Mouse (Mus musculus): ENCODE measurements at regions not wholly inside any gene's neighbourhood (a gene's known extent, or its start where the extent isn't known, plus 50 kb on each side); places are given as distances from the start of the nearest gene placed in this dataset.

DNA sequence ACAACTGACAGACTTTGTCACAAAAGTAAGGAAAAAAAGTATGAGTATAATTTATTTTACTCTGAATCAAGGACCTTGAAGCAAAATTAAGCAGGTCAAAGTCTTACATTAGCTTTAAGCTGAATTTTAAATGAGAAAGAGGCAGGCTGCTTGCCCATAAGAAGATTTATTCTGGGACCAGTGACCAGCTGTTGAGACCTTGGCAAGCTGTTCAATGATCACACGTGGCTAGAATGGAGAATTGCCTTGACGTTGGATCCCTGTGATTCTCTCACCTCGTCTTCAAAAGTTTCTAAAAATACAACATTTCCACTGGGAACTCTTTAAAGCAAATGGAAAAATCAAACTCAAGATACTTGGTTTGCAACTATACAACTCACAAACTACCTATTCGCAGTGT, 177.3 kb downstream of the Usp46 start:
- Histone ChIP-seq H3K9ac (ENCODE audit: low read length) (no peak overlapping the region), H3K27ac (ENCODE audit: low read depth, low read length) (no peak overlapping the region), H3K4me2 (ENCODE audit: low read depth) (no peak overlapping the region), H3K36me3 (ENCODE audit: control insufficient read depth, insufficient read depth, low read length) (no peaks in the 10 kb centered on the region), H3K9me3 (ENCODE audit: control insufficient read depth, low read length) (peaks cover 3% of the 10 kb centered on the region; the same call in 1 of the 2 replicates), H3K4me1 (ENCODE audit: control insufficient read depth, insufficient read depth, low read length) (no peaks in the 10 kb centered on the region), H3K27me3 (ENCODE audit: control insufficient read depth, insufficient read depth, low read length) (no peaks in the 10 kb centered on the region), H3K4me3 (ENCODE audit: low read depth, low read length) (no peak overlapping the region)
- no peak for ATAC-seq (ENCODE audit: insufficient read depth, low FRiP score, low TSS enrichment)
- DNase-seq (ENCODE audit: low spot score): no peak
- WGBS: 83% methylated on average over 4 of the region's 4 CpGs

DNA sequence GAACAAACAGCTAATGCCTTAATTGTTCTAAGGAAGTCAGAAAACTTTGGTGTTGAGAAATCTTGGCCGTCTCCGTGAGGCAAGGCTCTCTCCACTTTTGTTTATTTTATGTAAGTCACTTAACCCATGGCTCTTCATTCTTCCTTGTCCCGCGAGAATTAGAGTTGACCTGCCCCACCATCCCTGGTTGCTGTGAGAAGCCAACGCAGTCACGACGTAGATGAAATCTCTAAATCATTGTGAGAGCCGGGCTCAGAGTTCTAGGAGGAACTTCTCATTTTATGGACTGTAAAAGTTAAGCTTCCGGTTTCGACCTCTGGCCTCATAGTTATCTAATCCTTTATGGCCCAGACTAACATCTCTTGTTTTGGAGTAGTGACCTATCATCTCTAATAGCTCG, 176.6 kb downstream of the Usp46 start:
- Histone ChIP-seq H3K27me3 (ENCODE audit: control insufficient read depth, insufficient read depth, low read length) (no peaks in the 10 kb centered on the region), H3K4me3 (ENCODE audit: low read depth, low read length) (no peak overlapping the region), H3K4me1 (ENCODE audit: control insufficient read depth, insufficient read depth, low read length) (no peaks in the 10 kb centered on the region), H3K36me3 (ENCODE audit: control insufficient read depth, insufficient read depth, low read length) (no peaks in the 10 kb centered on the region), H3K27ac (ENCODE audit: low read depth, low read length) (no peak overlapping the region), H3K4me2 (ENCODE audit: low read depth) (no peak overlapping the region), H3K9ac (ENCODE audit: low read length) (no peak overlapping the region), H3K9me3 (ENCODE audit: control insufficient read depth, low read length) (peaks cover 3% of the 10 kb centered on the region; the same call in 1 of the 2 replicates)
- DNase-seq (ENCODE audit: low spot score) (no peak), ATAC-seq (ENCODE audit: insufficient read depth, low FRiP score, low TSS enrichment) (no peak)
- 74% methylated on average over 11 of the region's 11 CpGs for WGBS

DNA sequence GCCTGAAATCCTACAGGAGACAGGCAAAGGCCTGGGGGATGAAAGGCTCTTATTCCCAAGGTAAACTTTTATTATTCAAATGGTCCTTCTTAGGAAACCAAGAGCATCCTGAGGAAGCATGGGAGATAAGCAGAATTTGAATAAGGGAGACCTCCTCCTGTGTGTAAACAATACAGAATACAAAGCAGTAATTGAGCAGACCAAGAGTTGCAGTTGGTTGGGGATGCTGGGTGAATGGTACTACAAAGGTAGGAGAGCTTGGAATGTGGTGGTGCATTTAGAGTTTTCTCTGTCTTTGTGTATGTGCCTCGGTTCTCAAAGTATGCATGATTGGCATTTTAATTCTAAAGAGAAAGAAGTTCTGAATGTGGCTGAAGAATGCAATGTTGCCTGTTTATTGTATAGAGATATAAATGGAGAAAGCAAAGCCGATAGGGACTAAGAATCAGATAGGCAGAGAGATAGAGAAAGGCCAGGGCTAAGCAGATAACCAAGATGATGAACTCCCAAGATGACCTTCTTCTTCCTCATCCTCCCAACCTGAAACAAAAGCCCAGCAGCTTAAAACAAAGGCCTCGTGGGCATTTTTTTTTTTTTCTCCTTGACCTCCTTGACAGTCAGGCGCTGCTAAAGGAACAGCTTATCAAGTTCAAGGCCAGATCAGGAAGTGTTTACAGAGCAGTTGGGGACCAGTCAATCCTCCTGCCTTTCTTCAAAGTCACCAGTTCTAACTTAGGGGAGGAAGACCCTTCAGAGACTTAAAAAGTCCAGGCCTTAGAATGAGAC, 175.6 kb downstream of the Usp46 start:
- no peak overlapping the region for H3K27ac ChIP-seq (ENCODE audit: low read depth, low read length)
- no peaks in the 10 kb centered on the region for H3K4me1 ChIP-seq (ENCODE audit: control insufficient read depth, insufficient read depth, low read length)
- 65% methylated on average over 4 of the region's 4 CpGs for WGBS
- no peak overlapping the region for H3K4me2 ChIP-seq (ENCODE audit: low read depth)
- peaks cover 3% of the 10 kb centered on the region; the same call in 1 of the 2 replicates for H3K9me3 ChIP-seq (ENCODE audit: control insufficient read depth, low read length)
- no peaks in the 10 kb centered on the region for H3K36me3 ChIP-seq (ENCODE audit: control insufficient read depth, insufficient read depth, low read length)
- H3K4me3 ChIP-seq (ENCODE audit: low read depth, low read length): no peak overlapping the region
- no peaks in the 10 kb centered on the region for H3K27me3 ChIP-seq (ENCODE audit: control insufficient read depth, insufficient read depth, low read length)
- no peak for ATAC-seq (ENCODE audit: insufficient read depth, low FRiP score, low TSS enrichment)
- DNase-seq (ENCODE audit: low spot score): no peak
- no peak overlapping the region for H3K9ac ChIP-seq (ENCODE audit: low read length)

DNA sequence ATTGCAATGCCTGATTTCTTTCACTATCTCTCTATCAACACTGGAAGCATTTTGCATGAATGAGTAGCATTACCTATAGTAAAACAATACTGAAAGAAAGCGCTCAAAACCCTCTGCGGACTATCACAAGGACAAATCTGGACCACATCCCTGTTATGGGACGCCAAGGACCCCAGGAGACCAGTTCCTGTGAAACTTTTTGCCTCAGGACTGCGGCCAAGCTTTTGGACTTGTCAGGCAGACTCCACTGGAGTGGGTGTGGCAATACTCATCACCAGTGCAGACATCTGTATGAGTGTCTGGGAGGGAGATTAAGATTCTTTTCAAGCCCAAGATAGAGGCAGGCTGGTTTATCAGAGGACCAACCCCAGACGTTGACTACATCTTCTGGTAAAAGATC, 173.0 kb downstream of the Usp46 start:
- 89% methylated on average over 5 of the region's 5 CpGs for WGBS
- Histone ChIP-seq H3K9me3 (ENCODE audit: control insufficient read depth, low read length) (peaks cover 3% of the 10 kb centered on the region; the same call in 1 of the 2 replicates), H3K36me3 (ENCODE audit: control insufficient read depth, insufficient read depth, low read length) (no peaks in the 10 kb centered on the region), H3K9ac (ENCODE audit: low read length) (no peak overlapping the region), H3K27ac (ENCODE audit: low read depth, low read length) (no peak overlapping the region), H3K4me1 (ENCODE audit: control insufficient read depth, insufficient read depth, low read length) (no peaks in the 10 kb centered on the region), H3K4me3 (ENCODE audit: low read depth, low read length) (no peak overlapping the region), H3K27me3 (ENCODE audit: control insufficient read depth, insufficient read depth, low read length) (no peaks in the 10 kb centered on the region), H3K4me2 (ENCODE audit: low read depth) (no peak overlapping the region)
- no peak for ATAC-seq (ENCODE audit: insufficient read depth, low FRiP score, low TSS enrichment)
- DNase-seq (ENCODE audit: low spot score): no peak

DNA sequence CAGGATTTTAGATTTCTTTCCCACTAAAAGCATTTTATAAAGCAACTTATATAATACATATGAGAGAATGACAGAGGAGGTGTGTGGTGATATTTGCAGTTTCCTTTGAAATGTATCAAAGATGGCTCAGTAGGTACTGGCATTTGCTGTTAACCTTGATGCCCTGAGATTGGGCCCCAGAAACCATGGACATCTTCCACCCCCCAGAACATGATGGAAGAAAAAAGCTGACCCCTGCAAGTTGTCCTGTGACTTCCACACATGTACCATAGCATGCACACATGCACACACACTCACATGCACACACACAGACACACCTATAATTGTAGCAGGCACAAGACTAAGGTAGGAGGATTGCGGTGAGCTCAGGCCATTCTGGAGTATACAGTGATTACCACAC, 171.4 kb downstream of the Usp46 start:
- peaks cover 3% of the 10 kb centered on the region; the same call in 1 of the 2 replicates for H3K9me3 ChIP-seq (ENCODE audit: control insufficient read depth, low read length)

DNA sequence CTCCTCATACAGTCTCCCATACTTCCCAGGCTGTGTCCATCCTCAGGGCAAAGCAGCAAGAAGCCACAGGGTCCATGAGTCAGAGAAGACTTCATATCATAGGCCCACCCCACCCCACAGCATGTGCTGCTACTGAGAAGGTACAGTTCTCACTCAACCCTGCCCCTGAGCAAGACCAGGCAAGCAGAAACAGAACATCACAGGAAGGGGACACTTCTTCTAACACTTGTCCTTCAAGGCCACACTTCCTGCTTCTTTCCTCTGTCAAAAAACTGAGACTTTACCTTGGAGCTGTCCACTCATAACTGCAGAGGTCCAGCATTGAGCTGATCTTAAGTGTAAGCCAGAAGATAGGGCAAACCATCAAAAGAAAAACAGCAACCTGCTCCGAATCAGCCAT, 166.6 kb downstream of the Usp46 start:
- no peak overlapping the region for H3K4me3 ChIP-seq (ENCODE audit: low read depth, low read length)
- ATAC-seq (ENCODE audit: insufficient read depth, low FRiP score, low TSS enrichment) (no peak), DNase-seq (ENCODE audit: low spot score) (no peak)
- no peaks in the 10 kb centered on the region for H3K36me3 ChIP-seq (ENCODE audit: control insufficient read depth, insufficient read depth, low read length)
- WGBS: 88% methylated on average over 1 of the region's 1 CpGs
- H3K9me3 ChIP-seq (ENCODE audit: control insufficient read depth, low read length): no peaks in the 10 kb centered on the region
- H3K27me3 ChIP-seq (ENCODE audit: control insufficient read depth, insufficient read depth, low read length): no peaks in the 10 kb centered on the region
- peaks cover 4% of the 10 kb centered on the region; the same call in 1 of the 2 replicates for H3K4me1 ChIP-seq (ENCODE audit: control insufficient read depth, insufficient read depth, low read length)
- no peak overlapping the region for H3K9ac ChIP-seq (ENCODE audit: low read length)
- H3K4me2 ChIP-seq (ENCODE audit: low read depth): no peak overlapping the region
- no peak overlapping the region for H3K27ac ChIP-seq (ENCODE audit: low read depth, low read length)

More for the DNA sequence above, 171.4 kb downstream of the Usp46 start:
- no peak overlapping the region for H3K4me3 ChIP-seq (ENCODE audit: low read depth, low read length)
- H3K4me1 ChIP-seq (ENCODE audit: control insufficient read depth, insufficient read depth, low read length): no peaks in the 10 kb centered on the region
- no peak overlapping the region for H3K4me2 ChIP-seq (ENCODE audit: low read depth)
- no peaks in the 10 kb centered on the region for H3K27me3 ChIP-seq (ENCODE audit: control insufficient read depth, insufficient read depth, low read length)
- WGBS: 100% methylated on average over 1 of the region's 1 CpGs
- no peak overlapping the region for H3K9ac ChIP-seq (ENCODE audit: low read length)
- ATAC-seq (ENCODE audit: insufficient read depth, low FRiP score, low TSS enrichment) (no peak), DNase-seq (ENCODE audit: low spot score) (no peak)
- no peaks in the 10 kb centered on the region for H3K36me3 ChIP-seq (ENCODE audit: control insufficient read depth, insufficient read depth, low read length)
- H3K27ac ChIP-seq (ENCODE audit: low read depth, low read length): no peak overlapping the region

DNA sequence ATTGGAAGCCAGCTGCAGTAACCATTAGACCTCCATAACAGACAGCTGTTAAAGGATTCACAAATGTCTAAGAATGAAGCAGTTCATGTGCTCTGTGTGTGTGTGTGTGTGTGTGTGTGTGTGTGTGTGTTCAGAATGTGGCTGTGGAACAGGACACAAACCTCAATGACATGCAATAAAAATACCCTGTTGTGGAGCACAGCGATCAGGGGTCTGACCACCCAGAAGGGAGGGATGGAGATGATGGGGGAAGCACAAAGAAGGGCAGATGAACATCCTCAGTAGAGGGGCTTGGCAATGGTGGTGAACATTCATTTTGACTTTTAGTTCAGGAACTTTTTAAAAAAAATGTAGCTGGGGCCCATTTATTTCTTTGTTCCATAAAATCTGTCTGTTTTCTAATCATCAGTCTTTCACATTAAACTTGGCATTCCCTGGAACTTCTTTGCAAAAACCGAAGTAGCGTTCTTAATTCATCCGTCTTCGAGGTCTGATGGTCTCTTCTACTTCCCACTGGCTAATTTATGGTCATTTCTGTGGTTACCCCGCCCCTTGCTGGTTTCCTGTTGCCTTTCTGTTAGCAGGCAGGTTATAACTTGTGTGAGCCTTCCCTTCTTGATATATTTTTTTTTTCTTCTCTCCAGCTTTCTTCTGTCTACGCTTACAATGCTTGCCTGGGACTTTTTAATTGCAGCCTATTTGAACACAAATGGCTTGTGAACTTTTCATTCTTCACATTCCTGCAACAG, 165.6 kb downstream of the Usp46 start:
- ATAC-seq (ENCODE audit: insufficient read depth, low FRiP score, low TSS enrichment): no peak
- no peak for DNase-seq (ENCODE audit: low spot score)
- 29% methylated on average over 7 of the region's 7 CpGs for WGBS

DNA sequence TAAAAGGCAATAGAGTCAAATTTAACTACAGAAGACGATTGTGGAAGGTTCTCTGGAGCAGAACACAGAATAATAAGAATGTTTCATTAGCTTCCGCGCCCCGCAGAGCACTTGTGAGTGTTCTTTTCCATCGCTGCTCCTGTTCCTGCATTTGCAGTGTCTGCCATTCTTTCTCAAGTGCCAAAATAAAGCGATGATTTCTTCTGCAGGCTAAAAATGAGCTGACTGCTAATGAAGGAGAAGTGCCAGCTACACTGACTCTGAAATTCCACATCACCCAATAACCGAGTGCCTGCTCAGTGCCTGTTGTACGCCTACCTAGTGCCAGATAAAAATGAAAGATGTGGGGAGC, 165.0 kb downstream of the Usp46 start:
- Histone ChIP-seq H3K4me2 (ENCODE audit: low read depth) (no peak overlapping the region), H3K27me3 (ENCODE audit: control insufficient read depth, insufficient read depth, low read length) (no peaks in the 10 kb centered on the region), H3K4me1 (ENCODE audit: control insufficient read depth, insufficient read depth, low read length) (peaks cover 4% of the 10 kb centered on the region; the same call in 1 of the 2 replicates), H3K27ac (ENCODE audit: low read depth, low read length) (no peak overlapping the region), H3K9ac (ENCODE audit: low read length) (no peak overlapping the region), H3K4me3 (ENCODE audit: low read depth, low read length) (no peak overlapping the region), H3K36me3 (ENCODE audit: control insufficient read depth, insufficient read depth, low read length) (no peaks in the 10 kb centered on the region), H3K9me3 (ENCODE audit: control insufficient read depth, low read length) (no peaks in the 10 kb centered on the region)
- DNase-seq (ENCODE audit: low spot score) (no peak), ATAC-seq (ENCODE audit: insufficient read depth, low FRiP score, low TSS enrichment) (no peak)
- 56% methylated on average over 8 of the region's 8 CpGs for WGBS

More for the DNA sequence above, 165.6 kb downstream of the Usp46 start:
- Histone ChIP-seq H3K27ac (ENCODE audit: low read depth, low read length) (no peak overlapping the region), H3K27me3 (ENCODE audit: control insufficient read depth, insufficient read depth, low read length) (no peaks in the 10 kb centered on the region), H3K4me1 (ENCODE audit: control insufficient read depth, insufficient read depth, low read length) (peaks cover 4% of the 10 kb centered on the region; the same call in 1 of the 2 replicates), H3K9ac (ENCODE audit: low read length) (no peak overlapping the region), H3K36me3 (ENCODE audit: control insufficient read depth, insufficient read depth, low read length) (no peaks in the 10 kb centered on the region), H3K4me3 (ENCODE audit: low read depth, low read length) (no peak overlapping the region), H3K9me3 (ENCODE audit: control insufficient read depth, low read length) (no peaks in the 10 kb centered on the region), H3K4me2 (ENCODE audit: low read depth) (no peak overlapping the region)

Measured in neural tube, embryonic 11.5 days (tissue).